Mouse (Mus musculus): ENCODE results near the gene Tdo2. TPM values are rescaled to one million over a fixed set of nuclear protein-coding genes. Genes with fewer than 3 reads are reported as not detected.

Gene Tdo2
- polyA plus RNA-seq, 1 experiment, result 0.60 TPM

DNA sequence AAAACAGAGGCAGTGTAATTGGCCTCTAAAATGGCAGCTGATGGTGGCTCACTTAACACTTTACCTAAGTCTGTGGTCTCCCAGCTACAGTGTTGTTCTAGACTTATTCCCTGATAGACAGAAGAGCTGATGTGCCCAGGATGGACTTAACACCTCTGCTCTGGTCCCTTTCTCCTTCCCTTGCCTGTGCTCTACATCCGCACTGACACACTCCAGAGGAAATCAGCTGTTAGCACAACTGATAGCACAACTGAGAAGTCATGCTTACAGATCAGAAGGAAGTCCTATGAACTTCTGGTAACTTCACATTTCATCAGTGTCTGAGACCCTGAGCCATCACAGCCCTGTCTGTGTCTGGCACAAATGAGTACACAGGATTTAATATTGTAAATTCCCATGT, 46.9 kb downstream of the Tdo2 start:
- TF ChIP-seq CTCF (IDR thresholded peaks at IDR 0.05; ENCODE audit: insufficient read depth, low read length) (no peak), POLR2A (IDR thresholded peaks at IDR 0.05; ENCODE audit: borderline replicate concordance, extremely low read depth, low read depth, low read length) (no peak)
- DNase-seq, result no peak
- 92% methylated on average over 1 of the region's 1 CpGs for WGBS
- Histone ChIP-seq H3K4me3 (replicated peaks; ENCODE audit: extremely low read depth, low read depth, low read length) (no peak overlapping the region), H3K4me1 (ENCODE audit: control insufficient read depth, insufficient read depth, low read length) (peaks cover 5% of the 10 kb centered on the region; the same call in 1 of the 2 replicates)

DNA sequence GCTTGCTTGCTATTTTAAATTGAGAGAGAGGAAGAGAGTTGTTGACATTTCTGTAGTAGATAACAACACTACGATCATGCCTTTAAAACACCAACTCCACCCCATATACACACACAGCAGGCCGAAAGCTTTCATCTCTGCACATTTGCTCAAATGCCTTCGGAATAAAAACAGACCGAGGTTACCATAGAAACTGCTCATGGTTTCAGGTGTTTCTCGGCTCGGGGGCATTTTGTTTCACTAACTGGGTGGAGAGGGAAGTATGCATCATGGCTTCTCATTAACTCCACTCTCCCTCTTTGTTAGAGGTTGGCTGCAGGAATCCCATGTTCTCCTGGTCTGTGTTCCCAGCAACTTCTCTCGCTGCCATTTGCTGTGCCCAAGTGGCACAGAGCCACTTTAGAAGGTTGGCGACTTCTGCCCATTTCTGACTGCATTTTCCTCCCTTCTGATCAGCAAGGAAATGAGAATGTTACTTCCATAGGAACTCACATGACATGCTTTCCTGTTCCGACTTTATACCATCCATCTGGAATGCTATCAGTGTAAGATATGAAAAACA, 49.2 kb downstream of the Tdo2 start:
- no peak for DNase-seq
- Histone ChIP-seq H3K4me3 (replicated peaks; ENCODE audit: extremely low read depth, low read depth, low read length) (no peak overlapping the region), H3K4me1 (ENCODE audit: control insufficient read depth, insufficient read depth, low read length) (no peaks in the 10 kb centered on the region)
- WGBS, result 42% methylated on average over 9 of the region's 9 CpGs
- TF ChIP-seq POLR2A (IDR thresholded peaks at IDR 0.05; ENCODE audit: borderline replicate concordance, extremely low read depth, low read depth, low read length) (no peak), CTCF (IDR thresholded peaks at IDR 0.05; ENCODE audit: insufficient read depth, low read length) (no peak)

- 22% methylated on average over 5 of the region's 5 CpGs for WGBS
These were observed 50.1 kb downstream of the Tdo2 start for GRCm38 (mm10) chr3:81925856-81926255.

DNA sequence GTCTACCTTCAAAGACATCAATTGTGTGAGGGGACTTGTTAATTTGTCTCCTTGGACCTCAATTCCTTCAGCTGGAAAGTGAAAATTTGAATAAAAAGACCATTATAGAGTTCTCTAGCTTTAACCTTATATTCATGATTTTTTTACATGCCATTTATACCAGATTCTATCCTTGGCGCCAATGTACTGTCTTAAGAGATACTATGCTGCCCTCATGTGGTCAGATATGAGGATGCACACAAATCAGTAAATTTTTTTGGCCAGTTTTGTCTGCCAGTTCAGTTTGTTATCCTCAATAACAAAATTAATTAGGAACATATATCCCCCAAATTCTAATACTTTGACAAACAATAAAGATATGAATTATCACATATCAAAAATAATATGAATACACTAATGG, 51.1 kb downstream of the Tdo2 start:
- TF ChIP-seq POLR2A (IDR thresholded peaks at IDR 0.05; ENCODE audit: borderline replicate concordance, extremely low read depth, low read depth, low read length), result no peak
- TF ChIP-seq CTCF (IDR thresholded peaks at IDR 0.05; ENCODE audit: insufficient read depth, low read length), result peak; percentile 27; the same call in 1 of the 2 replicates
- no peak for DNase-seq
- no peaks in the 10 kb centered on the region for H3K4me1 ChIP-seq (ENCODE audit: control insufficient read depth, insufficient read depth, low read length)
- no peak overlapping the region for H3K4me3 ChIP-seq (replicated peaks; ENCODE audit: extremely low read depth, low read depth, low read length)
- WGBS, result 2% methylated on average over 1 of the region's 1 CpGs

More at GRCm38 (mm10) chr3:81925856-81926255, 50.1 kb downstream of the Tdo2 start:
- no peaks in the 10 kb centered on the region for H3K4me1 ChIP-seq (ENCODE audit: control insufficient read depth, insufficient read depth, low read length)
- no peak for DNase-seq
- no peak overlapping the region for H3K4me3 ChIP-seq (replicated peaks; ENCODE audit: extremely low read depth, low read depth, low read length)
- TF ChIP-seq POLR2A (IDR thresholded peaks at IDR 0.05; ENCODE audit: borderline replicate concordance, extremely low read depth, low read depth, low read length) (no peak), CTCF (IDR thresholded peaks at IDR 0.05; ENCODE audit: insufficient read depth, low read length) (no peak)

- no peaks in the 10 kb centered on the region for H3K4me1 ChIP-seq (ENCODE audit: control insufficient read depth, insufficient read depth, low read length)
- WGBS, result 21% methylated on average over 4 of the region's 4 CpGs
- DNase-seq, result no peak
- no peak overlapping the region for H3K4me3 ChIP-seq (replicated peaks; ENCODE audit: extremely low read depth, low read depth, low read length)
- TF ChIP-seq POLR2A (IDR thresholded peaks at IDR 0.05; ENCODE audit: borderline replicate concordance, extremely low read depth, low read depth, low read length) (no peak), CTCF (IDR thresholded peaks at IDR 0.05; ENCODE audit: insufficient read depth, low read length) (no peak)
These were observed 53.1 kb downstream of the Tdo2 start for GRCm38 (mm10) chr3:81922910-81923309.

DNA sequence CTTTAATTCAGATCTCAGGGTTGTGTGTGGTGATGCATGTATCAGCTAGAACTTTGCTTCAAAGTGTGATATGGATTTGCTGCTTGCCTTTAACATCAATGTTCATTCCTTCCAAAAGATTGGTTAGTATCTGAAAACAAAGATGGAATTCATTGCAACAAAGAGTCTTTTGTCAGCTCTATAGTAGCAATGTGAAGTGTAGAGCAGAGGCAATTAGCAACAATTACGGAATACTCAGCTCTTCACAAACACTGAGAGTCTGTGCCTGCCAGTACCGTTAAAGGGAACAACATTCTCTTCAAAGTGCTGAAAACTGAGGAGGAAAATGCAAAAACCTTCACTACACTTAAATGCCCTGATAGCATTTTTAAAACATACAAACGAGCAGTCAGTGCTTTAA, 56.3 kb downstream of the Tdo2 start:
- H3K4me3 ChIP-seq (replicated peaks; ENCODE audit: extremely low read depth, low read depth, low read length), result no peak overlapping the region
- DNase-seq, result no peak
- TF ChIP-seq CTCF (IDR thresholded peaks at IDR 0.05; ENCODE audit: insufficient read depth, low read length) (no peak), POLR2A (IDR thresholded peaks at IDR 0.05; ENCODE audit: borderline replicate concordance, extremely low read depth, low read depth, low read length) (no peak)
- H3K4me1 ChIP-seq (ENCODE audit: control insufficient read depth, insufficient read depth, low read length), result no peaks in the 10 kb centered on the region
- 64% methylated on average over 3 of the region's 3 CpGs for WGBS

DNA sequence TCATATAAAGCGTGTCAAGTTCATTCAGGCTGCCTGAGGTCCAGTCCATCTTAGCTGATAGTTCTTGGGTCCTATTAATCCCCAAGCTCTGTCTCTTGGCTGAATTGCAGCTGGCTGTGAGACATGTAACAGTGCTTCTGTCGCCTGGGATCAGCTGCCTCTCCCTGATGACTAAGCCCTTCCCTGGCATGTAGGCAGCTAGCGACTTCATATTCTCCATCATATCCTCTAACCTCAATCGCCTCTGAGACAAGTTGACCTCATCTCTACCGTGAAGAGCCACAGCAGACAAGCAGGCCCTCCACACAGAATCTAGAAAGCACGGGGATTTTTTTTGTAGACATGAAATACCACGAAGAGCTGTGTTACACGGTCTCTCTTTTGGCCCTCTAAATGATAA, 57.8 kb downstream of the Tdo2 start:
- WGBS, result 73% methylated on average over 8 of the region's 8 CpGs
- DNase-seq, result no peak
- Histone ChIP-seq H3K4me1 (ENCODE audit: control insufficient read depth, insufficient read depth, low read length) (no peaks in the 10 kb centered on the region), H3K4me3 (replicated peaks; ENCODE audit: extremely low read depth, low read depth, low read length) (no peak overlapping the region)
- TF ChIP-seq CTCF (IDR thresholded peaks at IDR 0.05; ENCODE audit: insufficient read depth, low read length) (no peak), POLR2A (IDR thresholded peaks at IDR 0.05; ENCODE audit: borderline replicate concordance, extremely low read depth, low read depth, low read length) (no peak)

DNA sequence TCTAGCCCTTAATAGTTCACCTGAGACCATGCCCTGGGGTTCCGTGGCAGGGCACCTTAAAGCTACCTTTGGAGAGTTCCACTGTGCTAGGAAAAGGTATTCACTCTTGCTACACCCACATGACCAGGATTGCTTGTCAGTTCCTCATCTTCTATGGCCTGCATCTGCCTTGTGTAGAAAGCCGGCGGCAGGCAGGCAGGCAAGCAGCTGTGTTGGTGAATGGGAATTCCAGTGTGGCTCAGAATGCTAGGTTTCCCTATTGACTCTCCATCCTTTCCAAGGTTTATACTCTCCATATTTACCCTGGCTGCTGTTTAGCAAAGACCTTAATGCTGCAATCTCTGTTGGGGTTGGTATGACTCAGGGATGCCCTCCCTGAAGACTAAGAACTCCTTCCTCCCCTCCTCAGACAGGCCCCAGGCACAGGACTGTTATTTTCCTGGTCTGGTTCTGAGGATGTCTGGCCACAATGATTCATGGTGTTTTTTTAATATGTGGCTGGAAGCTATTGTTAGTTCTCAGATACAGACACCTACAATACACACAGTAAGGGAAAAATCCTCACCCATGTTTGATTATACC, 58.6 kb downstream of the Tdo2 start:
- TF ChIP-seq CTCF (IDR thresholded peaks at IDR 0.05; ENCODE audit: insufficient read depth, low read length) (no peak), POLR2A (IDR thresholded peaks at IDR 0.05; ENCODE audit: borderline replicate concordance, extremely low read depth, low read depth, low read length) (no peak)
- DNase-seq, result no peak
- Histone ChIP-seq H3K4me3 (replicated peaks; ENCODE audit: extremely low read depth, low read depth, low read length) (no peak overlapping the region), H3K4me1 (ENCODE audit: control insufficient read depth, insufficient read depth, low read length) (no peaks in the 10 kb centered on the region)
- 89% methylated on average over 3 of the region's 3 CpGs for WGBS

DNA sequence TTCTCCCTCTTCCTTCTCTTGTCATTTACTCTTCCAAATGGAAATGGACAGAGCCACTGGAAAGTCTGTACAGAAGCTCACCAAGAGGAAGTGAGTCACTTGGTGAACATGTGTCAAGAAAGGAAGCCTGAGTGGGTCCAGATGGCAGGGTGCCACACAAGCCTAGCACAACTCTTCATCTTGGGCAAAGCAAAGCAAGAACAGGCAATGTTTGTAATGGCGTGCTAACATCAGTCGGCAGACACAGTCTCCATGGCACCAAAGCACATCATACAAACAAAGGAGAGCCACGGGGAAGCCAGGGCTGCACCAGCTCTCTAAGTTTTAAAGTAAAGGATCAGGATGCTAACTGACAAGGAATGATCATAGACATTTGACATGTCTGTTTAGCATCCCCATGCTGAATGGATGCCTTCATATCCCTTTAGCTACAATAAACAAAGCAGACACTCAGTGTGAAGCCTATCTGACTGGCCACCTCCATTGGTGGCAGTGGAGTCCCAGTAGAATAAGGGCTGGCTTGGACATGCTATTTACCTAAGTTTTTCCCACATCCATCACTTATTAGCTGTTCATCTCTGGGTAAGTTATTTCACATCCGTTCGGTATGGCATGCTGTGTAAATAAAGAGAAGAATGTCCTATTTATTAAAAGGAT, 59.8 kb downstream of the Tdo2 start:
- no peak for DNase-seq
- no peak for TF ChIP-seq POLR2A (IDR thresholded peaks at IDR 0.05; ENCODE audit: borderline replicate concordance, extremely low read depth, low read depth, low read length)
- TF ChIP-seq CTCF (IDR thresholded peaks at IDR 0.05; ENCODE audit: insufficient read depth, low read length), result no peak

More for the DNA sequence above, 59.8 kb downstream of the Tdo2 start:
- H3K4me1 ChIP-seq (ENCODE audit: control insufficient read depth, insufficient read depth, low read length), result no peaks in the 10 kb centered on the region
- no peak overlapping the region for H3K4me3 ChIP-seq (replicated peaks; ENCODE audit: extremely low read depth, low read depth, low read length)
- 44% methylated on average over 5 of the region's 5 CpGs for WGBS

Measured in lung, adult 2 months (tissue).